Mouse (Mus musculus) retina, postnatal 1 day (tissue): ENCODE data around the gene Nid2.

Source experiments
- DNase-seq: peaks from one replicate; pipeline ENCODE4 v3.0.0-alpha.2; 2012

Gene Nid2

DNA sequence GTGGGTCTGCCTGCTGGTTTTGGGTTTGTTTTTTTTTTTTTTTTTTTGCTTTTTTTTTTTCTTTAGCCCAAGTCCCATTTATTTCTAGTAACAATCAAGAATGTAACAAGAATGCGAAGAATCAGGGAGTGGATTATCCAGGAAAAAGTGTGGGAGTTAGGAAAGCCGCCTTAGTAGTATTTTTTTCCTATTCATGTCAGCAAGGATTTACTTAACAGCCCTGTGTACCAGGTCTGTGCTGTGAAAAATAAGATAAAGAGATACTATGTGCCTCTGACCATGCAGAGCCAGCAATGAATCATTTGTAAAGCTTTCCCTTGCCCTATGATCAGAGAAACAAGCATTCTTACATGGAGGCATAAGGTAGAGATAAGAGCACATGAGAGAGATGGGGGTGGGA is 4.8 kb upstream of the Nid2 start:
- no peak for DNase-seq

DNA sequence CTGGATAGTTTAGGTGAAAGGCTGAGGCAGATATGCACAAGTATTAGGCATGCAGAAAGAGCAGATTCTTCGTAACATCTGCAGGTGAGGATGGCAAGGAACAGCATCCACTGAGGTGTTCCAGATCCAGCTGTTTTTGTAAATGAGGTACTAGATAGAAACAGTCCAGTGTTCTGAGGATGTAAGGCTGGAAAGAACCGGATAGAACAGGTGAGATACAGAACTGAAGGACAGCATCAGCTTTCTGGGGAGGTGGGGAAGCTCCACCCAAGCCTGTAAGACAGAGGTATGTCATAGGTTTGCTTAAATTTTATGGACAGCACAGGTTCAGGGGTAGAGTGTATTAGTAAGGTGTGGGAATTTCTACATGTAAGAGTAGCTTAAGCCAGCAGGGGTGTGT is 4.3 kb upstream of the Nid2 start:
- DNase-seq: no peak

DNA sequence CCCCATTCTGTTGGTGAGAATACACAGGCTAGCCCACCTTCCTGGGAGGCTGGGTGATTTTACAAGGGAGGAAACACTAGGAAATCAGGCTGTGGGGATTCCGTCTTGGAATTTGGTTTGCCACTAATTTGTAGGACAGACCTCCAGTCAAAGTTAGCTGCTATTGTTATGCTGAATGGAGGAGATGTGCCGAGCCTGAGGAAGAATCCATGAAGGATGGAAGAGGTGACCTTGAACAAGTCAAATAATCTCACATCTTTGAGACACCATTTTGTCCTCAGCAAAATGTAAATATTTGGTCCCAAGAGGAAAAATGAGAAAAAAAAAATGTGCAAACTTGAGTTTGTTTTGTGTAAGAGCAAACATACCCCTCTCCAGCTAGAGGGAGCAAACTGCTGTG is 1.3 kb upstream of the Nid2 start:
- DNase-seq: no peak

DNA sequence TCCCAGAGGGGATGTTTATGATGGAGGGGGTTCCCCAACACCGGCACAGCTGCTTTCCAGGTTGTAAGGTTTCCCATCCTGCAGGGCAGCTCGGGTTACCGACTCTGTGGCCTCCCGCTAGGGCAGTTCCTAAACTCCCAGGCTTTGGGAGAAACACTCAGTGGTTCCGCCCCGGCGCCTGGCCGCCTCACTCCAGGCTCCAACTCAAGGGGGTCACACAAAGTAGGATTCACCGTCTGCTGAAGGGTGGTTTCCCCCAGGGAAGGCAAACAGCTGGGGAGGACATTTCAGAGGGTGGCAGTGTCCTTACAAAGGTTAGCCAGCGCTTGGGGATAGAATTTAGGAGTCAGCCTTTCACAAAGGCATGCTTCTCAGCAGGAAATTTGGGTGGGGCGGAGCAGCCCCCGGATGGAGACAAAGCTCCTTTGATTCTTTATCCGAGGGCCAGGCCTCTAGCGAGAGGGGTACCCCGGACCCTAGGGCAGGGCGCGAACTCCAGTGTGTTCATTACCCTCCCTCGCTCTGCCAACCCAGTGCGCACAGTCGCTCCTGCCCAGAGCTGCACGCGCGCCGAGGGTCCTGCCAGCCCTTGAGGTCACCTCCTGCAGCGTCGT is 547 bp upstream of the Nid2 start:
- DNase-seq: no peak

DNA sequence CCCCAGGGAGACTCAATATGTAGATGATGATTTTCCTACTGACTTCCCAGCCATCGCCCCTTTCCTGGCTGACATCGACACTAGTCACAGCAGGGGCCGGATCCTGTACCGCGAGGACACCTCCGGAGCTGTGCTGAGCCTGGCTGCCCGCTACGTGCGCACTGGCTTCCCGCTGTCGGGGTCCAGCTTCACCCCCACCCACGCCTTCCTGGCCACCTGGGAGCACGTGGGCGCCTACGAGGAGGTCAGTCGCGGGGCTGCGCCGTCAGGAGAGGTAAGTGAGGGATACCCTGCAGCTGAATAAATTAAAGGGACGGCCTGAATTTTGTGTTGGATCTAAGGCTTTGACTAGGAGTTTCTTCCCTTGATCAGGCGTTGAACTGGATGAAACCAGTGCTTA is 1.2 kb downstream of the Nid2 start:
- DNase-seq: no peak

DNA sequence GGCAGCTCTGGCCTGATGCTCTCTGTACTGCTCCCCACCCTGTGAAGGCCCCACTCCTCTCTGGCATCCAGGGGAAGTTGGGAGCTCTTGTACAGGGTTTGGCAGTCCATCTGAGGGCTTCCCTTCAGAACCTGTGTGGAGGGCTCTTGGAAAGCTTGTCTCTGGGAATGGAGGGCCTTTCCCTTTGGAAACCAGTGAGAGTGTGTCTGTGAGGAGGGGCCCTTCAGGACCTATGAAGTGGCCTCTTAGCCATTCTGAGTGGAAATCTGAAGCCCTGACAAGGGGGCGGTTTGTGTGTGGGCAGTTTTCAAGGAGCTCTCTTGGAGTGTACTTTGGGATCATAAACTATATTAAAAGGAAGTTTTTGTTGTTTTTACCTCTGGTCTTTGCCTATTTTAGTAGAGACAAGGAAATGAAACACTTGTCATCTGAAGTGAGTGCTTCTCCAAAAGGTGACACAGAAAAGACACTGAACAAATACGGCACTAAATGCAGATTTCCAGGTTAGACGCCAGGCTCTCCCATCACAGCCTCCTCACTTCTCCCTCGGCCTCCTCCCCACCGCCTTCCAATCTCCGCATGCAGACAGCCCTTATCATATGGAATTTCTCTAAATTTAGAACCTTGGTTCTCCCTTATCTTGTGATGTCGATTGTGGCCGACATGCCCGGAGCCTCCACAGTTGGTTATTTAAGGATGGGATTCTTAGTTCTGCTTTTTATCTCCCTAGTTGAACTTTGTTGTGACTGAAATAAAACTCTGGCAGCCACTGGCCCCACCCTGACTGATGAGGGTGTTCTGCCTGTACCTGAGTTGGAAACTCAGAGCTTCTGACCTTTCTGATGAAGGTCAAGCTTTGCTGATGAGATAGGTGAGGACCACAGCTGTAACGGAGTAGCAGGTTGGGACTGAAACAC is 8.5 kb downstream of the Nid2 start:
- DNase-seq: no peak

DNA sequence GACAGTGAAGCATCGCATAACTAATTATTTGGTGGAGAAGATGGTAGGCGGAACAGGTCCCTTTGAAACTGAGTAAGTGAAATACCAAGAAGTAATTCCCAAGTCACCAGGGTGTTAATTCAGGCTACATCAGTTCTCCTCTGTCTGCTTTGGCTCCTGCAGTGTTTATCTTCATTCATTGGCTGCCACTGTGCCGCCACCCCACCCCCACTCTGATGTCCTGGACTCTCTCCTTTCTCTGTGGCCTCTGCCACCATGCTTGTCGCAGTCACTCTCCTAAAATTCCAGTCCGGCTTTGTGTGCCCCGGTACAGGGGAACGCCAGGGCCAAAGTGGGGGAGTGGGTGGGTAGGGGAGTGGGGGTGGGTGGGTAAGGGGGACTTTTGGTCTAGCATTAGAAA is 9.7 kb downstream of the Nid2 start:
- no peak for DNase-seq

DNA sequence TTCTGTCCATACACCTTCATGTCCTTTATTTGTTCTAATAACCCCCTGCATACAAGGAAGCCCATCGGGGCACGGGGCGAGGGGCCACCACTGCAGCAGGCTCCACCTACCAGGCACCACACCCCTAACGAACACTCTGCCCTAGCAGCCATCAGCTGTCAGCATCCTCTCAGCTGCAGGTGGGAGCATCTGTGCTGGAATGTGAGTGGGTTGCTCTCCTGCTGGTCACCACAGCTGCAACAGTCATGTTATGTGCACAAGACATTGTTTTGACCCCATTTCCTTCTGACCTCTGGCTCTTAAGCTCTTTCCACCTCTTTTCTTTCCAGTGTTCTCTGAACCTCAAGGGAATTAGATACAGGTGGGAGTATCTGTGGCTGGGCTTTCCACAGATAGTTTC is 10.9 kb downstream of the Nid2 start:
- DNase-seq: no peak

DNA sequence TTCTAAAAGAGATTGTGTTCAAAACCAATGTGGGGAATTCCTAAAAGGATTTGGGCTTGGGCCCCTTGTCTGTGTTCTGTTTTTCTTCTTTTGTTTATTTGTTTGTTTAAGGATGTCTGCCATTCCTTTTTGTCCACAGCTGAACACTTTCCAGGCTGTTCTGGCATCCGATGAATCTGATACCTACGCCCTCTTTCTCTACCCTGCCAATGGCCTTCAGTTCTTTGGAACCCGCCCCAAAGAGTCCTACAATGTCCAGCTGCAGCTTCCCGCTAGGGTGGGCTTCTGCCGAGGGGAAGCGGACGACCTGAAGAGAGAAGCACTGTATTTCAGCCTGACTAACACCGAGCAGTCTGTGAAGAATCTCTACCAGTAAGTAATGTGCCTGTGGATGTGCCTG is 12.5 kb downstream of the Nid2 start:
- no peak for DNase-seq

DNA sequence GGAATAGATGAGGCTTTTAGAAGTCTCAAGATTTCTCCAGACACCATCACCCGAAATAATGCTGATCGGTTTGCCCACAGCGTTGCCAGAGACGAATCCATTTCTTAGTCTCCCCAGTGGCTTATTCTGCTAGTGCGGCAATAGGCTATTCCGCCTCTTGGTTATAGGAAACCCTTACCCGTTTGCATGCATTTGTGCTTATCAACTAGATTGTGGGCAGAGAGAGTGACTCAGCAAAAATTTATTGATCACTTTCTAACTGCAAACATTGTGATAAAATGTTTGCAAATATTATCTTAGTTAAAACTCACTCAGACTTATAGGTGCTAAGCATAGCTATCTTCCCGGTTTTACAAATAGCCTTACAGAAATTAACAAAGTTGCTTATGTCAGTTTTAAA is 13.3 kb downstream of the Nid2 start:
- DNase-seq: no peak

DNA sequence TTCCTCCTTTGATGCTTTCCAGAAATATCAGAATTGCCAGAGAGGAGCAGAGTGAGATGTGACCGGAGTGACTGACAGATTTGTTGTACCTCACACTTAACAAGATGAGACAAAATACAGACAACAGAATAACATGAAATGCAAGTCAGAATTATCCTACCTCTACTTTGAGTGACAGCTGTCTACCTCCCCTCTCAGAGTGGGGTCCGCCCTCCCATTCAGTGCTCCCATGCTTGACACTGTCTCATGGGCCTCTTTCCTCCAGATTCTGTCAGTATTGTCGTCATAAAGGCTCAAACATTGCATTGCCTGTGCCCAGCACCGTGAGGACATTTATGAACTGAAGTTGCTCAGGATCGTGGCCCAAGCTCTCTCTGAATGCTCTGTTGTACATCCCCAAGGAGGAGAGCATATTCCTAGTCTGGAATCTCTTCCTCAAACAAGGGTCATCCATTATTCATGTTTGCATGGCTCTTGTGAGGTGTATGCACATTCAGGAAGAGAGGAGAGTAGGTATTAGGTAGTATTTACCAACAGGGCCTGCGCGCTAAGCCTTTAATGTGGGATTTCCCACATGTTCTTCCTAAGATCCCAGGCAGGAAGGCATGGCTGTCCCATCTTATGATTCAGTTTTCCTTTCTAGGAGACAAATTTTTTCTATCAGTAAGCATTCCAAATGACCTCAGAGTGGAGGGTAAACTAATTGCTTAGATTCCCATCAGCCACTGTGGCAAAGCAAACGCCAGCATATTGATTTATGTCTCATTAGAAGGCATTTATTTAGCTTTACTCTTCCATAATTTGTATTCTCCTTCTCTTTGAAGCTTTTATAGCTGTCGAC is 14.7 kb downstream of the Nid2 start:
- no peak for DNase-seq

DNA sequence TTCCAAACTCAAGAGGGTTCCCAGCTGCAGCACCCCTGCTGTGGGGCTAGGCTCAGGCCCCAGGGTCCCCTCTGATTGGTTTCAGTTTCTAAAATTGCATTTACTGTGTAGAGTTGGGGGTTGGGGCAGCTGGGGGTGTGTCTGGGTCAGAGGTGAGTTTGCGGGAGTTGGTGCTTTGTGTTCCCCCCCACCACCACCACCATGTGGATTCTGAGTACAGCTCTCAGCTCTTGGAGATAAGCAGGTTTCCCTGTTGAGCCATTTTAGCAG is 15.2 kb downstream of the Nid2 start:
- no peak for DNase-seq

DNA sequence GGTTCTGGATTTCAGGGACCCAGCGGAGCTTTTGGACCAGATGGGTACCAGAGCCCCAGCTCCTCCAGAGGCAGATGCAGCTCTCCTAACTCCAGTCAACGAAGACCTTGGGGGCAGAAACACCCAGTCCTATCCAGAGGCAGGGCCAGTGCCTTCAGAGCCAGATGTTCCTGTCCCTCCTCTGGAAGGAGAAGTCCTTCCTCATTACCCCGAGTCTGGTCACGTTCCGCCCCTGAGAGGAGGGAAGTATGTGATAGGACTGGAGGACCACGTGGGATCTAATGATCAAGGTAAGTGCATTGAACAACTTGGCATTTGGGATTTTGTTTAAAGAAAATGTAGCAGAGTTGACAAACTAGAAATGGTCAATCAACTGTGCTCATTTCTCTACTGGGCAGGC is 17.6 kb downstream of the Nid2 start:
- no peak for DNase-seq

DNA sequence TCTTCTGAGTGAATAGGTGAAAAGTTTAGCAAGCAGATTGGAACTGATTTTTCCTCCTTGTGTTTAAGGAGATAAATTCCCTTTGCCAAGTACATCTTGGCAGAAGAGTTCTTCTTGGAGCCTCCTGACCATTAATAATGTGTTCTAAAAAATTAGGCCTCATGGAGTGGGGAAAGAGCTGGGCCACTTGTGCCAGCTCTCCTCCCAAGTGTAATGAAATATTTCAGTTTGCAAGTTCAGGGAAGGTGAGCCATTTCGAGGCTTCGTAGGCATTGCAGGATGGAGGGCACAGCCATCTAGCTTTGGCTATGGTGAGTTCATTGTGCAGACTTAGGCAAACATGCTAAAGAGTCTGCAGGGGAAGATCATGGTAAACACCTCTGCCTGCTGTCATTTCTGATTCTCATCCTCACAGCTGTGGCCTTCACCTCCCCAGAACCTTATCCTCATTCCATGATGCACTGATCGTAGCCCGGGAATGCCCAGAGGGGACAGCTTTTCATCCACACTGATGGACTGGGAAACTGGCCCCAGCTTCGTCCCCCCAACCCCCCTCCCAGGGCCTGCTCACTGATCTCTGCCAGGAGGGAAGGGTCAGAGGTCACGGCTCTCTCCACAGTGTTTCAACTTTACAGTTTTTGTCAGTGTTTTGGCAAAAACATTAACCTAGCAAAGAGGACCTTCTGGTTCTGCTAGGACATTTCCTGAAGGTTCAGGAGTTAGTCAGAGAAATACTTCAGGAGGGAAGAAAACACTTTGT is 18.6 kb downstream of the Nid2 start:
- DNase-seq: peak; percentile 21

DNA sequence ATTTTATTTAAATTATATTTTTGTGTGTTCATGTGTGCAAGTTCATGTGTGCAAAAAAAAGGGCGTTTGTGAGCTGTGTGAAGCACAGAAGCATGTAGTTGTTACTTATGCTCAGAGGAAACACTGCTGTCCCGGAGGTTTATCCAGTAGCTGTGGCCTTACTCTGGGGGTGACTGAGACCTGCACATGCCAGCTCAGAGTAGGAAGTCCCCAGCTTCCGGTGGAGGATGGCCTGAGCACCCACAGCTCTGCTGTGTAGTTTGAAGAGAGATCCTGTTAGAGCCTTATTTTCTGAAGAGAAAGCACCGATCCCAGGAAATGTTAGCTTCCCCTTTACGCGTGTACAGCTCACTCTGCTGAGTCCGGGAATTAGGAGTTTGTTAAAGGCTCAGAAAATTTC is 20.1 kb downstream of the Nid2 start:
- no peak for DNase-seq

DNA sequence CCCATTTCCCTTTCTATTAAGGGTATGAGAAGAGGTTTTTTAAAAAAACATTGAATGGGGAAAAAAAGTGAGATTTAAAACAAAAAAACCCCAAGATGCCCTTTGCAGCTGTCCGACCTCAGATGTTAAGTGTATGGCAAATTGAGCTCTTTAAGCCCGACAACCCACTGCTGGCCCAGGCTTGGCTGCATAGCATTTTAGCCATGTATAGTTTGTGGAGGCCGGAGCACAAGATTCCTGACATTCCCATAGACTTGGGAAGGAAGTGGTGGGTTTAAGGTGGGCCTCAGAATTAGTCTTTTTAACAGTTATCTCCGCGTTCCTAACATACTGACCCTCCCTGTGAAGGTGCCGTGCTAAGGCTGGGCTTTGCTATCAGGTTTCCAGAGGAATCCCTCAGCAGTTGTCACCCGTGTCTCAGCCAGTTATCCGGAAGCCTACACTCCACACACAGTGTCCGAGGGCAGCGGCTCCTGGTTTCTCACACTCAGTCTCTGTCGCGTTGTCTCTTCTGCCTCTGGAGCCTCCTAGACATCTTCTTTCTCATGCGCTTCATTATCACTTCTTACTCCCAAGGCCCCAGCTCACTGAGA is 23.1 kb downstream of the Nid2 start:
- no peak for DNase-seq

DNA sequence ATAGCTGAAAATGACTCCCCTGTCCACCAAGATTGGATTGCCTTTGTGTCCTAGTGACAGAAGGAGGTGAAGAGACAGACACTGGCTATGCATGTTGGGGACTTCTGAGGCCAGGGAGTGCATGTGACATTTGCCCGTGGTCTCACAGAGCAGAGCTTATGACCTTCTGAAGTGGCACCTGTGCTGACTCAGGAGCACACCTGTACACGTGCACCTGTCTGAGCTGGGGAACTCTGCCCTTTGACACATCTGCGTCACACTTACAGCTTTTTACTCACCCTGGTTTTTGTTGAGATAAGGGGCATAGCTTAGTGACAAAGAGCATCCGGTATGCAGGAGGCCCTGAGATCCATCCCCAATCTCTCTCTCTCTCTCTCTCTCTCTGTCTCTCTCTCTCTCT is 24.4 kb downstream of the Nid2 start:
- DNase-seq: no peak

DNA sequence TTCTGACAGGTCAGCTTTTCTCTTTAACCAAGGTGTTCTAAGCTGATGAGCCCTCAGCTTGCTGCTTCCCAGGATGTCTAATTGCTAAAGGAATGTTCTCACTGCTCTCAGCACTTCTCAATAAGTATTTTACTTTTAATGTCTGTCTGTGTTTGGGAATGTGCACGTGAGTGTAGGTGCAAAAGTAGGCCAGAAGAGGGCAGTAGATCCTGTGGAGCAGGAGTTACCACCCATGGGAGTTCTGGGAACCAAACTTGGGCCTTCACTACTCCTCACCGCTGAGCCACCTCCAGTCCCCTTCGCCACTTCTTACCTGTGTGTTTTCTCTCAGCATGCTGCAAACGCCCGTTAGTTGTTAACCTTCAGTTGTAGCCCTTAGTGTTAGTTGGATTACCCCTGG is 25.1 kb downstream of the Nid2 start:
- DNase-seq: no peak

DNA sequence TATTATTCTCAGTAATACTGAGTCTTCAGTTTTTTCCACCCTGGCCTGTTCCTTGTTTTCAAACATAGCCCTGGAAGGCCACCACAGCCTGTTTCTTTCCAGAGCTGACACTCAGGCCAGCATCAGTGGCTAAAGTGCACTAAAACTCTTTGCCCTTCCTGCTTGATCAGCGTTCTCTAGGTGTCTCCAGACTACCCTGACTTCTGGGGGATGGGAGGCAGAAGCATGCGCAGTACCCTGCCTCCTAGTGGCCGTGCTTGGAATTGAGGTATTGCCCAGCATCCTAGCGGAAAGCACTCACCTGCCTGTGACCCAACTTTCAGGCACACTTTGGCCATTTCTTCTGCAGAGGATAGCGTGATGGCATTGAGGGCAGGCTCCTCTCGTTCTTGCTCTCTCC is 25.8 kb downstream of the Nid2 start:
- peak; percentile 27 for DNase-seq

DNA sequence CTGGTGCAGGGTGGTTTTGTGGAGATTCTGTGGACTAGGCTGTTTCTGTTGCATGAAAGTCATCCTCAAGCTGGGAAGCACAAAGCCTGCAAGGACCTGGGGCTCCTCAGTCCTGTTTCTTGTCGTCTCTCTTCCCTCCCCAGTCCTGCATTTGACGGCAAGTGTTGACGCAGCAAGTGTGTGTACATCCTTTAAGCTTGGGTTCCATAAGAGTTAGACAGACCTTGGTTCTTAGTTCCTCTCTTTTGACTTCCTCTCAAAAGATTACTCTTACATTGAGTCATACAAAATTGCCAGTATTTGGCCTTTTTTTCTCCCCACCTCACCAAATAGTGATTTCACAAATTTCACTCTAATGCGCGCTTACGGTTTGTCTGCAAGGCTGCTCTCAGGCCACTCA is 26.3 kb downstream of the Nid2 start:
- DNase-seq: no peak

DNA sequence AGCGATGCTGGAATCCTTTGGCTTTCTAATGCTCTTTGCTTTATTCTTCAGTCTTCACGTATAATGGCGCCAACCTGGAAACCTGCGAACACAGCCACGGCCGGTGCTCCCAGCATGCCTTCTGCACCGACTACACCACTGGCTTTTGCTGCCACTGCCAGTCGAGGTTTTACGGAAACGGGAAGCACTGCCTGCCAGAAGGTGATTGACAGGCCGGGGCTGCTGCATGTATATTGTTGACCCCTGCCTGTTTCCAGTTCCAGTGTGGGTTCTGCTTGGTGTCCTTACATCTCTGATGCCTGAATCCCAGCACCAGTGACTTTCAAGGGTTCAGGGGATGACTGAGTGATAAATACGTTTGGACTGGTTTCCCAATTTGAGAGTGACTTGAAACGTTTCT is 26.9 kb downstream of the Nid2 start:
- no peak for DNase-seq

DNA sequence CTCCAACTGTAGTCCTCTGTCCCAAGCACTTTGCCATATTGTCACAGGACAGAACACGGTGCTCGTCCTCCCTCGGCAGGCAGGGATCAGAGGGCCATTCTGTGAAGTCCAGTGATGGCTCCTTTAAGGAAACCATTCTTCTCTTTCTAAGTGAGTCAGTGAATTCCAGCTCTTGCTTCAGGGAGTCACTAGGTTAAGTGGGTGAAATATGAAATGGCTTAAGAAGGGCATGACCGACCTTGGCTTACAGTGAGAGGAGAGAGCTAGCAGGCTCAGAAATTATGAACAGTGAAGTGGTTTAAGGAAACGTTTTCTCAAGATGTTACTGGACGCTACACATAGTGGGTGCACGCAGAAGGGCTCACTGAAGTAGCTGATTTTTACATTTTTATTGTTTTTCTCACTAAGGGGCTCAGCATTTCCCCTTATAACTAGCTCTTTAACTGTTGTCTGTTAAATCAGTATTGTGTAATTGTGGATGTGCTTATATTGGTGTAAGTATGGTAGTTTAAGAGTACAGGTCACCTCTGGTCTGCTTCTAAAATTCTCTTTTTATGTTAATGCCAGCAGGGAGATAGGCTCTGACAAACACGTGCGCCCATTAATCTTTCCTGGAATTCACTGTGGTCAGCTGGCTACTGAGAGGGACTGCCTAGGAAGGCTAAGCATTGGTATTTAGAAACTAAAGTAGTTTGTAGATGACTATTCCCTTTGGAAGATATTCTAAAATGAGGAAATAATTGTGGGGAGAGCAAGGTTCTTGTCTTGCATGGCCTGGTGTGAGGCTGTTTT is 34.9 kb downstream of the Nid2 start:
- no peak for DNase-seq
